Mouse (Mus musculus) megakaryocyte, embryonic 14.5 days (primary cell): ENCODE data around the gene Scarf2.

Experiments
- FLI1 ChIP-seq: IDR thresholded peaks from 2 replicates; pipeline ENCODE4 v1.6.1; 2012; ENCODE audit warnings: low read length, inconsistent platforms, mixed read lengths
- GATA1 ChIP-seq: IDR thresholded peaks from 3 replicates; pipeline ENCODE4 v1.6.1; 2012; ENCODE audit warnings: mixed read lengths, low read length, inconsistent platforms, borderline replicate concordance

DNA sequence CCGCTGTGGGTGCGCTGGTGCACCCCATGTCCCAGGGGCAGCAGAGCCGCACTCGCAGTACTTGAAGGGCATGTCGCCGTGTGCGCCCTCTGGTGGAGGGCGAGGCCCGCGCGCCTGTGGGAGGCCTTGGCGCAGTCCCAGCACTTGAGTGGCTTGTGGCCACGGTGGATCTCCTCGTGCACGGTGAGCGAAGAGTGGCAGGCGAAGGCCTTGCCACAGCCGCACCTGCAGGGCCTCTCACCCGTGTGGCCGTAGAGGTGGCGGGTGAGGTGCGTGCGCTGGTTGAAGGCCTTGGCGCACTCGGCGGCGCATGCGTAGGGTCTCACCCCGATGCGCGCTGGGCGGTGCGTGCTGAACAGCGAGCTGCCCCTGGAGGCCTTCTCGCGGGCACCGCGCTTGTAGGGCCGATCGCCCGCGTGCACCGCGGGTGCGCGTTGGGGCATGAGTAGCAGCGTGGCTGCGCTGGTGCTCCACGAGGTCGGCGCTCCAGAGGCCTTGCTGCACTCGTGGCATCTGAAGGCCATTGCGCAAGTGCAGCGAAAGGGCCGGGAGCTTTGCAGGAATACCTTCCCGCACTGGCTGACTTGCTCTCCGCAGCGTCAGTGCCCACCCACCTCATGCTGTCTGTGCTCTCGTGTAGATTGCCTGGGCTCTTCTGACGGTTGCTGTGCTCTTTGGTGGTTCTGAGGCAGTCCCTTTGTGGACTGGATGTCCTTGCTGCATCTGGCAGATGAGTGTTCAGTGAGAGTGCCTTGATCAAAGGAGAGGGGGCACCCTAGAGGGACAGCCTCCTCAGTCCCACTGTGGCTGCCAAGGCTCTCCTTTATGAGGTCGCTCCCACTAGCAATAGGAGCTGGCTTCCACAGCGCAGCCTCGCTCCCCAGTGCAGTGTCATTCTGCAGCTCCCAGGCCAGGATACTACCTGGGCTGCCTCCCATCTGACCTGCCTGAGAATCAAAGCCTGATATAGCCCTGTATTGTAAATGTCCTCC is 18.6 kb downstream of the Scarf2 start:
- TF ChIP-seq GATA1 (no peak), FLI1 (no peak)
